Mouse (Mus musculus) urinary bladder, adult 2 months (tissue): ENCODE data around the gene Tapbpl. TPM values are rescaled to one million over a fixed set of nuclear protein-coding genes. Genes with fewer than 3 reads are reported as not detected.
"Not testable (repeated sequence)": the region's sequence is repeated elsewhere in the genome, so short reads cannot be mapped to it uniquely, and the experiment has no call there.

ENCODE experiments used
- DNase-seq: peaks from one replicate; pipeline ENCODE4 v3.0.0; 2022; ENCODE audit warnings: low spot score
- polyA plus RNA-seq: library from polyadenylated mRNA; depleted of rRNA; stranded (reverse); fragments of >200 nt; gene quantifications from 2 replicates; pipeline ENCODE4 v1.2.3, GENCODE M21; 2012; rRNA removed

Tapbpl gene
- 16.6 and 19.7 TPM in 2 replicates for polyA plus RNA-seq

- DNase-seq: peak; percentile 44
These were observed at the start of gene Tapbpl for GRCm38 (mm10) chr6:125231117-125232044. Tapbpl (minus strand) TSS chr6:125231860.

GRCm38 (mm10) chr6:125279729-125280128 lies 48.1 kb upstream of the Tapbpl start:
- DNase-seq: no peak

GRCm38 (mm10) chr6:125274841-125275563 lies 43.3 kb upstream of the Tapbpl start:
- no peak for DNase-seq

GRCm38 (mm10) chr6:125272228-125272785 lies 40.6 kb upstream of the Tapbpl start:
- DNase-seq: no peak

- peak; percentile 64 for DNase-seq
These were observed 40.0 kb upstream of the Tapbpl start for GRCm38 (mm10) chr6:125271455-125272227.

- no peak for DNase-seq
These were observed 37.1 kb upstream of the Tapbpl start for GRCm38 (mm10) chr6:125268799-125269198.

- DNase-seq: no peak
These were observed 35.8 kb upstream of the Tapbpl start for GRCm38 (mm10) chr6:125267469-125267868.

- DNase-seq: not testable (repeated sequence)
These were observed 34.9 kb upstream of the Tapbpl start for GRCm38 (mm10) chr6:125266600-125266999.

- DNase-seq: no peak
These were observed 34.4 kb upstream of the Tapbpl start for GRCm38 (mm10) chr6:125266091-125266490.

- no peak for DNase-seq
These were observed 33.6 kb upstream of the Tapbpl start for GRCm38 (mm10) chr6:125265239-125265638.

GRCm38 (mm10) chr6:125264219-125264618 lies 32.6 kb upstream of the Tapbpl start:
- DNase-seq: no peak

- DNase-seq: no peak
These were observed 28.4 kb upstream of the Tapbpl start for GRCm38 (mm10) chr6:125260006-125260555.

GRCm38 (mm10) chr6:125256222-125256966 lies 24.7 kb upstream of the Tapbpl start:
- no peak for DNase-seq

- no peak for DNase-seq
These were observed 23.9 kb upstream of the Tapbpl start for GRCm38 (mm10) chr6:125255516-125256044.

- DNase-seq: no peak
These were observed 22.4 kb upstream of the Tapbpl start for GRCm38 (mm10) chr6:125253863-125254715.

- DNase-seq: no peak
These were observed 21.1 kb upstream of the Tapbpl start for GRCm38 (mm10) chr6:125252711-125253110.

- DNase-seq: no peak
These were observed 20.6 kb upstream of the Tapbpl start for GRCm38 (mm10) chr6:125252285-125252684.

GRCm38 (mm10) chr6:125244551-125244950 lies 12.9 kb upstream of the Tapbpl start:
- no peak for DNase-seq

- no peak for DNase-seq
These were observed 9.9 kb upstream of the Tapbpl start for GRCm38 (mm10) chr6:125241566-125241965.
